Mouse (Mus musculus) lung, adult 2 months (tissue): Measurements from ENCODE around the gene Alk.

ENCODE experiments used
- CTCF ChIP-seq: fragments of 200-500 bp; IDR thresholded peaks from 2 replicates; pipeline ENCODE4 v1.5.1; 2011; ENCODE audit warnings: mild to moderate bottlenecking, low read length, control low read depth; ENCODE audit not compliant: insufficient read depth
- POLR2A ChIP-seq: fragments of 200-500 bp; IDR thresholded peaks from 2 replicates; pipeline ENCODE4 v1.6.1; 2011; ENCODE audit warnings: low read depth, mild to moderate bottlenecking, control low read depth, low read length, borderline replicate concordance; ENCODE audit errors: extremely low read depth

DNA sequence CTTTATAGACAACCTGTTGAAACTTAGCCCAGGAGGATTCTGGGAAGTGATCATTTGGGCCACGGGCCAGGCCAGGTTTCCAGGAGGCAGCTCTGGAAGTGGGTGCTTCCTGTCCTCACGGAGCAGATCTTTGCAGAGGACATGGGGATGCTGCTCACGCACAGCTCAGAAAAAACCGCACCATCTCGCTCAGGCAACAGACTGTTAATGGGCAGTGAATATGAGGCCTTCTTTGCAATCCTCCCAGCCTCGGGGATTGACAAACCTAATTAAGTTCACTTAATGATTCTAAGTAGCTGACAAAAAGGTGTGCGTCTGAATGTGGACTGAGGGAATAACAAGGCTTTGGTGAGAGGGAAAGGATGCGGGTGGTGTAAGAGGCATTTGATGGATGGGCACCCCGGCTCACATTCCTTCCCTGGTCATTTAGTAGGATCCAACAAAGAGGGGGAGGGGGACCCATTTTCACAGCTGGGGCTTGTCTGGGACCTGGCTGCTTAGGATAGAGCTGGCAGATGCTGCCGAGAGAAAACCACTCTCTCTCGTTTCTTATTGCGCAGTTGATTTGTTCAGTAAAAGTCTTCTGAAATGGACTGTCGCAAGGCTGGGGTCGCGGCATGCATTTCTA is 650.1 kb downstream of the Alk start:
- TF ChIP-seq CTCF, result no peak
- no peak for TF ChIP-seq POLR2A
